Mouse (Mus musculus): ENCODE measurements around the gene Cdh3. TPM values are rescaled to one million over a fixed set of nuclear protein-coding genes. Genes with fewer than 3 reads are reported as not detected.

The Cdh3 gene
- polyA plus RNA-seq, 1 experiment from 2014 or later, result 0.67 TPM

DNA sequence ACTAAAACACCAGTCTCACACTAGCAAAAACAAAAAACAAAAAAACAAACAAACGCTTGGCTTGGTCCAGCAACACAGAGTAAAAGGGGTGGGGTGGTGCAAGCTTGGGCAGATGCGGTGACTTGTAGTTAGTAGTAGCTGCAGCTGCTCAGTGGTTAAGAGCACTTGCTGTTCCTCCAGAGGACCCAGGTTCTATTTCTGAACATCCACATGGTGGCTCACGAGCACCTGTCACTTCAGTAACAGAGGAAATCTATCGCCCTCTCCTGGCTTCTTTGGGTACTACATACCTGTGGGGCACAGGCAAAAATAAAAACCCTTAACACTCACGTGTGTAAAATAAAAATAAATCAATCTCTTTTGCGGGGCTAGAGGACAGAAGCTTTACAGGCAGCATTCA lies 23.8 kb downstream of the Cdh3 start:
- H3K27ac ChIP-seq (ENCODE audit: low read depth, low read length), result no peak overlapping the region
- no peaks in the 10 kb centered on the region for H3K36me3 ChIP-seq (ENCODE audit: control insufficient read depth, insufficient read depth, low read length)
- no peak overlapping the region for H3K9ac ChIP-seq (ENCODE audit: low read length)
- 35% methylated on average over 6 of the region's 6 CpGs for WGBS
- no peak overlapping the region for H3K4me3 ChIP-seq (ENCODE audit: low read depth, low read length)
- peak; percentile 59 for DNase-seq (ENCODE audit: low spot score)
- no peak for ATAC-seq
- H3K4me1 ChIP-seq (ENCODE audit: control insufficient read depth, insufficient read depth, low read length), result no peaks in the 10 kb centered on the region
- no peaks in the 10 kb centered on the region for H3K9me3 ChIP-seq (replicated peaks; ENCODE audit: control insufficient read depth, low read length)
- H3K4me2 ChIP-seq (ENCODE audit: low read length), result no peak overlapping the region
- no peaks in the 10 kb centered on the region for H3K27me3 ChIP-seq (replicated peaks; ENCODE audit: control insufficient read depth, insufficient read depth, low read length)

DNA sequence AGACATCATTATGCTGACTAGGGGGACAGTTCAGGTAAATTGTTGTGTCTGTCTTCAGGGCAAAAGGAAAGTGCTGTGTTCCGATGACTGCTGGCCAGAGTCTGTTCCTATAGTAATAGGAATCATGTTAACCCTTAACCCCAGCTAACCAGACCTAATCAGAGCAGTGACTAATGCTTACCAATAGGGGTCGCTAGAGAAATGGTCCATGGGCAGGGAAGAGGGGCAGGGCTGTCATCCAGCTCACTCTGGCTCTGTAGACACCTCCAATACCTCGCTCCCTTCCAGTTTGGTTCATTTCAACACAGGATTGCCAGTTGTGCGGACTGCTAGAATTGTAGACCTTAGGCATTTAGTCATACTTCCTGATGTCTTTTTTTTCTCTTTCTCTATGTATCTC lies 24.8 kb downstream of the Cdh3 start:
- H3K27ac ChIP-seq (ENCODE audit: low read depth, low read length), result no peak overlapping the region
- no peaks in the 10 kb centered on the region for H3K36me3 ChIP-seq (ENCODE audit: control insufficient read depth, insufficient read depth, low read length)
- ATAC-seq, result no peak
- H3K4me2 ChIP-seq (ENCODE audit: low read length), result no peak overlapping the region
- H3K4me3 ChIP-seq (ENCODE audit: low read depth, low read length), result no peak overlapping the region
- 69% methylated on average over 4 of the region's 4 CpGs for WGBS
- no peak for DNase-seq (ENCODE audit: low spot score)
- H3K27me3 ChIP-seq (replicated peaks; ENCODE audit: control insufficient read depth, insufficient read depth, low read length), result no peaks in the 10 kb centered on the region
- no peaks in the 10 kb centered on the region for H3K9me3 ChIP-seq (replicated peaks; ENCODE audit: control insufficient read depth, low read length)
- no peaks in the 10 kb centered on the region for H3K4me1 ChIP-seq (ENCODE audit: control insufficient read depth, insufficient read depth, low read length)
- H3K9ac ChIP-seq (ENCODE audit: low read length), result no peak overlapping the region

DNA sequence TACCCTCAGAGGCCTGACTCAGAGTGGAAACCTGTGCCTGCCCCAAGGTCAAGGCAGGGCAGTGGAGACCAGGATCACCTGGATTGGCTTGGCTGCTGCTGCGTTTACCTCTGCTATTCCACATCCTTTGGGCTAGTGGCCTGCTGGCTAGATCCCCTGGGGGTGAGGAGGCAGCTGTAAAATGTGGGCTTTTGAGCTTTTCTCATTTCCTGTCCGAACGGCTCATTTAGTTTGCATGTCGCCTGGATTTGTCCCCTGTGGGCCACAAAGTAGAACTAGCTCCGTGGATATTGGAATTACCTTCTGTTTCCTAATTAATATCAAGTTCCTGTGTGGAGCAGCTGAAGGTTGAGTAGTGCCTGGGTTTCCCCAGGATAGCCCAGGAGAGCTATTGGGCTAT lies 28.5 kb downstream of the Cdh3 start:
- no peak for ATAC-seq
- Histone ChIP-seq H3K36me3 (ENCODE audit: control insufficient read depth, insufficient read depth, low read length) (no peaks in the 10 kb centered on the region), H3K9me3 (replicated peaks; ENCODE audit: control insufficient read depth, low read length) (no peaks in the 10 kb centered on the region), H3K27me3 (replicated peaks; ENCODE audit: control insufficient read depth, insufficient read depth, low read length) (no peaks in the 10 kb centered on the region), H3K27ac (ENCODE audit: low read depth, low read length) (no peak overlapping the region), H3K4me1 (ENCODE audit: control insufficient read depth, insufficient read depth, low read length) (no peaks in the 10 kb centered on the region), H3K4me3 (ENCODE audit: low read depth, low read length) (no peak overlapping the region), H3K9ac (ENCODE audit: low read length) (no peak overlapping the region), H3K4me2 (ENCODE audit: low read length) (no peak overlapping the region)
- WGBS, result 67% methylated on average over 5 of the region's 5 CpGs
- DNase-seq (ENCODE audit: low spot score), result no peak

- DNase-seq (ENCODE audit: low spot score), result no peak
- Histone ChIP-seq H3K4me3 (ENCODE audit: low read depth, low read length) (no peak overlapping the region), H3K36me3 (ENCODE audit: control insufficient read depth, insufficient read depth, low read length) (no peaks in the 10 kb centered on the region), H3K4me1 (ENCODE audit: control insufficient read depth, insufficient read depth, low read length) (no peaks in the 10 kb centered on the region), H3K9me3 (replicated peaks; ENCODE audit: control insufficient read depth, low read length) (no peaks in the 10 kb centered on the region), H3K9ac (ENCODE audit: low read length) (no peak overlapping the region), H3K4me2 (ENCODE audit: low read length) (no peak overlapping the region), H3K27me3 (replicated peaks; ENCODE audit: control insufficient read depth, insufficient read depth, low read length) (no peaks in the 10 kb centered on the region), H3K27ac (ENCODE audit: low read depth, low read length) (no peak overlapping the region)
- ATAC-seq, result no peak
- 81% methylated on average over 11 of the region's 11 CpGs for WGBS
Observed at GRCm38 (mm10) chr8:106541002-106541401, 30.3 kb downstream of the Cdh3 start.

DNA sequence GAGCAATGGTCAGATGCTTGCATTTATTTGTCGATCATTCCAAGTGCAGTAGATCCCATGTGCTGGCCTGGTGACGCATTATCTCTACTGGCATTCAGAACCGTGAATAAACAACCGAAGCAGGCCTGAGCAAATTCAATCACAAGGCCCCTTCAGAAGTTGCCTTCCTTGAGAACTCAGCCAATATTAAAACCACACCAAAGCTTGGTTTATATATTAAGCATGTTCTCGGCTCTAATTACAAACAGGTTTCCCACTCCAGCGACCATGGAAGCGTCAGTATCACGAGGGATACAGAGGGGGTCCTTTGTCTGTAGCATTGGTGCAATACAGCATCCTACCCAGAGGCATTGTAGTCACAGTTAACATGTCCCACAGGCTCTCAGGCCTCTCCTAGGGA lies 32.4 kb downstream of the Cdh3 start:
- H3K27me3 ChIP-seq (replicated peaks; ENCODE audit: control insufficient read depth, insufficient read depth, low read length), result no peaks in the 10 kb centered on the region
- DNase-seq (ENCODE audit: low spot score) (no peak), ATAC-seq (no peak)
- no peak overlapping the region for H3K4me3 ChIP-seq (ENCODE audit: low read depth, low read length)
- H3K4me1 ChIP-seq (ENCODE audit: control insufficient read depth, insufficient read depth, low read length), result no peaks in the 10 kb centered on the region
- no peak overlapping the region for H3K9ac ChIP-seq (ENCODE audit: low read length)
- 72% methylated on average over 8 of the region's 8 CpGs for WGBS
- no peak overlapping the region for H3K27ac ChIP-seq (ENCODE audit: low read depth, low read length)
- H3K36me3 ChIP-seq (ENCODE audit: control insufficient read depth, insufficient read depth, low read length), result no peaks in the 10 kb centered on the region
- no peaks in the 10 kb centered on the region for H3K9me3 ChIP-seq (replicated peaks; ENCODE audit: control insufficient read depth, low read length)
- no peak overlapping the region for H3K4me2 ChIP-seq (ENCODE audit: low read length)

GRCm38 (mm10) chr8:106545149-106545548 lies 34.5 kb downstream of the Cdh3 start:
- H3K4me3 ChIP-seq (ENCODE audit: low read depth, low read length), result no peak overlapping the region
- no peak overlapping the region for H3K4me2 ChIP-seq (ENCODE audit: low read length)
- 87% methylated on average over 2 of the region's 2 CpGs for WGBS
- H3K4me1 ChIP-seq (ENCODE audit: control insufficient read depth, insufficient read depth, low read length), result no peaks in the 10 kb centered on the region
- DNase-seq (ENCODE audit: low spot score) (no peak), ATAC-seq (no peak)
- no peak overlapping the region for H3K9ac ChIP-seq (ENCODE audit: low read length)
- H3K36me3 ChIP-seq (ENCODE audit: control insufficient read depth, insufficient read depth, low read length), result no peaks in the 10 kb centered on the region
- no peak overlapping the region for H3K27ac ChIP-seq (ENCODE audit: low read depth, low read length)
- no peaks in the 10 kb centered on the region for H3K9me3 ChIP-seq (replicated peaks; ENCODE audit: control insufficient read depth, low read length)
- no peaks in the 10 kb centered on the region for H3K27me3 ChIP-seq (replicated peaks; ENCODE audit: control insufficient read depth, insufficient read depth, low read length)

DNA sequence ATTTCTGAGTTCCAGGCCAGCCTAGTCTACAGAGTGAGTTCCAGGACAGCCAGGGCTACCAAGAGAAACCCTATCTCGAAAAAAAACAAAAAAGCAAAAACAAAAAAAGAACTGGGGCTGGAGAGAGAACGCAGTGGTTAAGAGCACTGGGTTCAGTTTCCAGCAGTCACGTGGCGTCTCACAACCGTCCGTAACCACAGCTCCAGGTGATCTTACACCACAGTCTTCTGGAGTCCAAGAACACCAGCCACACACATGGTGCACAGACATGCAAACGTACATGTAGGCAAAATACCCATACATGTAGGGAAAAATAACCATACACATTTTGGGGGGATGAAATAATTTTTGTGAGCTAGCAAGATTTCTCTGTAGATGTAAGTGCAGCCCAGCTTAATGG lies 36.1 kb downstream of the Cdh3 start:
- H3K4me1 ChIP-seq (ENCODE audit: control insufficient read depth, insufficient read depth, low read length), result no peaks in the 10 kb centered on the region
- no peak overlapping the region for H3K4me2 ChIP-seq (ENCODE audit: low read length)
- 87% methylated on average over 7 of the region's 7 CpGs for WGBS
- H3K9me3 ChIP-seq (replicated peaks; ENCODE audit: control insufficient read depth, low read length), result no peaks in the 10 kb centered on the region
- no peaks in the 10 kb centered on the region for H3K36me3 ChIP-seq (ENCODE audit: control insufficient read depth, insufficient read depth, low read length)
- DNase-seq (ENCODE audit: low spot score) (no peak), ATAC-seq (no peak)
- no peak overlapping the region for H3K9ac ChIP-seq (ENCODE audit: low read length)
- no peak overlapping the region for H3K27ac ChIP-seq (ENCODE audit: low read depth, low read length)
- no peaks in the 10 kb centered on the region for H3K27me3 ChIP-seq (replicated peaks; ENCODE audit: control insufficient read depth, insufficient read depth, low read length)
- H3K4me3 ChIP-seq (ENCODE audit: low read depth, low read length), result no peak overlapping the region

DNA sequence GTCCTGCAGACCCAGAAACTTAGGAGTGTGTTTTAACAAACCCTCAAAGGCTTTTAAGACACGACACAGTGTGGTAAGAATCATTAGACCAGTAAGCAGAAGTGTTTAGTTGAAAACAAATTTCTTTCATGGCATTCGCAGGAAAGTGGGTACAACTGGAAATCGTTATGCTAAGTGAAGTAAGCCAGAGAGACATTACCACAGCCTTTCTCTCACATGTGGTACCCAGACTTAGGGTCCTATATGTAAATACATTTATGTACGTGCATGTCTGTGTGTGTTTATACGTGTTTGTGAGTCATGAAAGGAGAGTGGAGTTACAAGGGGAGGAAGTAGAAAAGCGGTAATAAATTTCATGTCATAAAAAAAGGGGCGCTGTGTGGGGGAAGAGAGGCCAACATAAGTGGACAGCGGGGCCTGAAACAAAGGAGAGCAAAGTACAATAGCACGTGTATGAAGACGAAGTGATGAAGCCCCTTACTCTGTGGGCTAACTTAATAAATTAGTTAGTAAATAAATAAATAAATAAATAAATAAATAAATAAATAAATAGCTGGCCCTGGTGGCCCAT lies 37.8 kb downstream of the Cdh3 start:
- Histone ChIP-seq H3K9ac (ENCODE audit: low read length) (no peak overlapping the region), H3K9me3 (replicated peaks; ENCODE audit: control insufficient read depth, low read length) (no peaks in the 10 kb centered on the region), H3K27me3 (replicated peaks; ENCODE audit: control insufficient read depth, insufficient read depth, low read length) (no peaks in the 10 kb centered on the region), H3K36me3 (ENCODE audit: control insufficient read depth, insufficient read depth, low read length) (no peaks in the 10 kb centered on the region), H3K4me3 (ENCODE audit: low read depth, low read length) (no peak overlapping the region), H3K4me2 (ENCODE audit: low read length) (no peak overlapping the region), H3K27ac (ENCODE audit: low read depth, low read length) (no peak overlapping the region), H3K4me1 (ENCODE audit: control insufficient read depth, insufficient read depth, low read length) (no peaks in the 10 kb centered on the region)
- ATAC-seq (no peak), DNase-seq (ENCODE audit: low spot score) (no peak)
- WGBS, result 83% methylated on average over 10 of the region's 10 CpGs

- ATAC-seq (no peak), DNase-seq (ENCODE audit: low spot score) (no peak)
- Histone ChIP-seq H3K4me2 (ENCODE audit: low read length) (no peak overlapping the region), H3K9me3 (replicated peaks; ENCODE audit: control insufficient read depth, low read length) (no peaks in the 10 kb centered on the region), H3K4me1 (ENCODE audit: control insufficient read depth, insufficient read depth, low read length) (no peaks in the 10 kb centered on the region), H3K9ac (ENCODE audit: low read length) (no peak overlapping the region), H3K4me3 (ENCODE audit: low read depth, low read length) (no peak overlapping the region), H3K27me3 (replicated peaks; ENCODE audit: control insufficient read depth, insufficient read depth, low read length) (no peaks in the 10 kb centered on the region), H3K27ac (ENCODE audit: low read depth, low read length) (no peak overlapping the region), H3K36me3 (ENCODE audit: control insufficient read depth, insufficient read depth, low read length) (no peaks in the 10 kb centered on the region)
- 95% methylated on average over 1 of the region's 1 CpGs for WGBS
Observed at GRCm38 (mm10) chr8:106550906-106551305, 40.2 kb downstream of the Cdh3 start.
